Mouse (Mus musculus) Patski (cell line): ENCODE data around the gene Aqp8. TPM values are rescaled to one million over a fixed set of nuclear protein-coding genes. Genes with fewer than 3 reads are reported as not detected.

ENCODE experiments used
- ATAC-seq: fragments of 100-300 bp; one replicate; pipeline ENCODE4 v1.8.0; 2021
- CTCF ChIA-PET: fragments of 350-600 bp; sonication (Branson Sonifier 250); formaldehyde crosslinking; loops from one replicate; lab custom pipeline; 2022; ENCODE audit warnings: inconsistent platforms; lab: Charles Lee
- POLR2A ChIA-PET: fragments of 350-600 bp; sonication (Branson Sonifier 250); formaldehyde crosslinking; loops from one replicate; lab custom pipeline; 2022; ENCODE audit warnings: antibody characterized with exemption, inconsistent platforms; lab: Charles Lee
- DNase-seq: peaks from one replicate; pipeline ENCODE4 v3.0.0-alpha.2; 2011; ENCODE audit warnings: low read depth, low spot score
- H3K27me3 ChIP-seq: fragments of 371-371 bp; one replicate; pipeline ENCODE4 v1.5.1; 2021
- CTCF ChIP-seq: fragments of 100-300 bp; IDR thresholded peaks from one replicate; pipeline ENCODE4 v1.5.1; 2021
- in situ Hi-C: fragments of 300-500 bp; cut with MboI; formaldehyde crosslinking; loops from 3 replicates; pipeline ENCODE4 v1.11.1; 2018; ENCODE audit warnings: low pct_unique_long_range_greater_than_20kb, mixed read lengths
- polyA plus RNA-seq: library from polyadenylated mRNA; unstranded; gene quantifications from one replicate; pipeline ENCODE4 v1.2.3, GENCODE M21; 2021

The Aqp8 gene
- polyA plus RNA-seq, 1 experiment from 2014 or later, result not detected

DNA sequence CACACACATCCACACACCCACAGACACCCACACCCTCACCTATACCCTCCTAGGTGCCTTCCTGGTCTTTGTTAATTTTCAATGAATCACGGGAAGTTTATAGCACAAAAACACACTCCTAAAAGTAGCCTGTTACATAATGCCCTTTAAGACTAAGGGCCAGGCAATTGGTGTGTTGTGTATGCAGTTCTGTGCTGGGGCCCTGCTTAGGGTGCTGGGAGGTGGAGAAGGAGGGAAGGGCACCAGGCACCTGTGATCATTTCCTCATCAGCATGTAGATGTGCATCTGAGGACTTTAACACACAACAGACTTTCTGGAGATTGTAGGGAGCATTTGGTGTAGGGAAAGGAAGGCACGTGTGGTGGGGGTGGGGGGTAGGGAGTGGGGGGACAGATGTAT is 13.3 kb upstream of the Aqp8 start:
- no peak for DNase-seq
- no peak for TF ChIP-seq CTCF
- in situ Hi-C loops, result no loop called here
- POLR2A ChIA-PET, result no interaction called here
- H3K27me3 ChIP-seq, result no peaks in the 10 kb centered on the region
- ATAC-seq, result no peak
- CTCF ChIA-PET, result no interaction called here

GRCm38 (mm10) chr7:123449676-123450075 is 12.4 kb upstream of the Aqp8 start:
- no peak for TF ChIP-seq CTCF
- ChIA-PET CTCF (no interaction called here), POLR2A (no interaction called here)
- ATAC-seq (no peak), DNase-seq (no peak)
- H3K27me3 ChIP-seq, result no peaks in the 10 kb centered on the region
- in situ Hi-C loops, result no loop called here

GRCm38 (mm10) chr7:123450515-123450914 is 11.6 kb upstream of the Aqp8 start:
- H3K27me3 ChIP-seq, result no peaks in the 10 kb centered on the region
- CTCF ChIA-PET, result no interaction called here
- no peak for TF ChIP-seq CTCF
- POLR2A ChIA-PET, result no interaction called here
- no peak for DNase-seq
- no peak for ATAC-seq
- in situ Hi-C loops, result no loop called here

DNA sequence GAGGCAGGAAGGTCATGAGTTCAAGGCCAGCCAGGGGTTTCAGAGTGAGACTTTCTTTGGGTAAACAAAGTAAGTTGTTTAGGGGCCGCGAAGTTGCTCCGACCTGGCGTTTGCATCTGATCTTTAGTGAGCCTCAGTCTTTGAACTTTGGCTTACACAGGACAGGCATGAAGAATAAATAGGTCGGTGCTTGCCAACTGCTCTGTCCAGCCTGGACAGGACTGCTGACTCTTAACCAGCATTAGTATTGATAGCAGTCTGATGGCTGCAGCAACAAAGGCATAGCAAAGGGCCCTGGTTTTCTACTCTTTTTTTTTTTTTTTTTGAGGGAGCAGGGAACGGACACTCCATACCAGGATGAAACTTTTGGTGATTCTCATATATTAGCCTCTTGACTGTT is 9.5 kb upstream of the Aqp8 start:
- in situ Hi-C loops, result no loop called here
- DNase-seq (no peak), ATAC-seq (no peak)
- no peaks in the 10 kb centered on the region for H3K27me3 ChIP-seq
- ChIA-PET POLR2A (interaction anchor here (1.1 kb wide), 1 partner anchor 160 kb away, joined by 4 read pairs; no protein-coding TSS in a partner anchor), CTCF (no interaction called here)
- TF ChIP-seq CTCF, result no peak

DNA sequence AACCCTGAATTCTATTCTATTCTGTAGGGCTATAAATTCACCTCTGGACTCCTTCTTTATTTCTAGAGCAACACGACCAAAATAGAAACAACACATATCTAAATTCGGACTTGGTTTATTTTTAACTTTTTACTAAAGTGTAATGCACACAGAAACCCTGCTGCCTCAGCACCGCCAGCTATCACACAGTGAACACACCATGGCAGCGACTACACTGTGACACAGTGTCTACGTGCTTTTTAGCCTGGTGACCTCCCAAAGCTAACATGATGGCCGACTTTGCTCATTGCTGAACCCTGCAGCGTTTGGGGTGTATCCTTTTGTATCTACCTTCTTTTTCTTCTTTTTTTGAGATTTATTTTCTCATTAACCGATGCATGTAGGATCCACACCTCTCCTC is 9.0 kb upstream of the Aqp8 start:
- POLR2A ChIA-PET, result interaction anchor here (1.1 kb wide), 1 partner anchor 160 kb away, joined by 4 read pairs; no protein-coding TSS in a partner anchor
- no peaks in the 10 kb centered on the region for H3K27me3 ChIP-seq
- DNase-seq (no peak), ATAC-seq (no peak)
- no peak for TF ChIP-seq CTCF
- in situ Hi-C loops, result no loop called here
- CTCF ChIA-PET, result no interaction called here

DNA sequence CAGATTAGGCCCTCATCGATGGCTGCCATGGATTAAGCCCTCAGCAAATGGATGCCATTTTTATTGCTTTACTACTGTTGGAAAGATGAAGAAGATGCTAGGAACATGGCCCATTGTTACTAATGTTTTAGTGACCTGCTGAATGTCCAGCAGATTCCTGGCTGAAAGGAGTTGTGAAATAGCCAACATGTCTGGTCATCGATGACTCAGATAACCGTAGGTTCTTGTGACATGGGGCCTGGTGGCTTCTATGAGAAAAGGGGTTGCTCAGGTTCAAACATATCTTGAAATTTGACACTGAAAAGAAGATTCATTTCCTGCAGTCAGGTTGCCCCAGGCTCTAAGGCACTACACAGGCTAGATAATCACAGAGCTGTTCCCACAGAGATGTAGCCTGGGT is 7.0 kb upstream of the Aqp8 start:
- peak; percentile 60 for ATAC-seq
- in situ Hi-C loops, result no loop called here
- DNase-seq, result no peak
- no peaks in the 10 kb centered on the region for H3K27me3 ChIP-seq
- ChIA-PET CTCF (no interaction called here), POLR2A (no interaction called here)
- no peak for TF ChIP-seq CTCF

- in situ Hi-C loops, result no loop called here
- DNase-seq (no peak), ATAC-seq (no peak)
- ChIA-PET POLR2A (no interaction called here), CTCF (interaction anchor here (1.5 kb wide), 1 partner anchor 59 kb away, joined by 3 read pairs; no protein-coding TSS in a partner anchor)
- H3K27me3 ChIP-seq, result no peaks in the 10 kb centered on the region
- TF ChIP-seq CTCF, result no peak
Observed at GRCm38 (mm10) chr7:123458309-123458708, 3.8 kb upstream of the Aqp8 start.

DNA sequence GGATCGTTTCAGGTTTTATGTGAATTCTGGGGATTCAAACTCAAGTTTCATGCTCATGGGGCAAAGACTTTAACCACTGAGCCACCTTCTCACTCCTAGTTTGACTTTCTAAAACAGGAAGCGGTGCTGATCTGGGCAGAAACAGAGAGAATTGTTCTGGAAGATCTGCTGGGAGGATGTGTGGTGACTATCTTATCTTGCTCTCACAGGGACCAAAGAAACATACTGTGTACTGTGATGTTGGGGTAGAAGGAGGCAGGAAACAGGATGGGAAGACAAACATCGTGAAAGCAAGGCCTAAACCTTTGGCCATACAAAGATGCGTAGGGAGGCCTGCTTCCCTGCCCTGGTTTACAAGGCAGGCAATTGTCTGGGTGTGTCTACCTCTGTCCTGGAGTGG is 2.8 kb upstream of the Aqp8 start:
- H3K27me3 ChIP-seq, result no peaks in the 10 kb centered on the region
- ATAC-seq (no peak), DNase-seq (no peak)
- no peak for TF ChIP-seq CTCF
- POLR2A ChIA-PET, result no interaction called here
- in situ Hi-C loops, result no loop called here
- CTCF ChIA-PET, result no interaction called here

DNA sequence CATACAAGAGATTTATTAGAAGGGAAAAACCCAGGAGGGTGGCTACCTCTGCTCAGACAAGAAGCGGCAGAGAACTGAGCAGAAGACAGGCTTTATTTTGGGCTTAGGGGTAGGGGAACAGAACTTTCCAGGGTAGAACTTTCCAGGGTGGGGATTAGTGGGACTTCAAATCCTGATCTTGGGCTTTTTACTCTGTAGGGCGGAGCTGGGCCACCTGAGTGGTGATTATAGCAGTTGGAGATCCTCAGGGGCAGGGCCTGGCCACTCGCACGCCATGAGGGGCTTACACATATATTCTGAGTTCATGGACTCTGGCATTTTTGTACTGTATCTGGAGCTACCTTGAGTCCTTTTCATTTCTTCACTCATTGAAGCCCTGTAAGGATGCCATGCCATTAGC is 775 bp upstream of the Aqp8 start:
- ChIA-PET CTCF (interaction anchor here (2.1 kb wide), 1 partner anchor 62 kb away, joined by 9 read pairs; no protein-coding TSS in a partner anchor), POLR2A (interaction anchor here (0.5 to 0.6 kb wide), 2 partner anchors 74 to 517 kb away, joined by 3 read pairs; no protein-coding TSS in a partner anchor)

DNA sequence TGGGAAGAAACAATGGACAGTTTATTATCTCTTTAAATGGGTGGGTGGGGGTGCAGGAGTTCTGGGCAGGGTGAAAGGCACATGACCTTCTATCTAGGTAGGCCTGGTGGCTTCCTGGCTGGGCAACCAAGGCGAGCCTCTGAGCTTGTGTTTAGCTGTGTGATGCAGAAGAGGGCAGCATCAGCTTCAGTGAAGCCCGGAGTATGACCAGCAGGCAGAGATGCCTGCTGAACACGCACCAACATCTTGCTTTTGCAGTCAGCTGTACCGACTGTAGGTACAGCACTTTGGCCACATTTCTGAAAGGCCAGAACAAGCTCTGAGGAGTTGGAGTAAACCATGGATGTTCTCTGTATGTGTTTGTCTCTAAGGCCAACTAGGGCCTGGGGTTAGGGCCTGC is 1.5 kb downstream of the Aqp8 start:
- ATAC-seq (no peak), DNase-seq (no peak)
- H3K27me3 ChIP-seq, result no peaks in the 10 kb centered on the region
- in situ Hi-C loops, result loop anchor here (10.0 kb wide), 1 partner anchor 519 kb away; no protein-coding TSS in a partner anchor
- ChIA-PET CTCF (interaction anchor here (1.5 to 3.7 kb wide), 2 partner anchors 23 to 65 kb away, joined by 3 to 22 read pairs; no protein-coding TSS in a partner anchor), POLR2A (no interaction called here)
- TF ChIP-seq CTCF, result no peak

More for the DNA sequence above, 775 bp upstream of the Aqp8 start:
- TF ChIP-seq CTCF, result no peak
- DNase-seq (no peak), ATAC-seq (no peak)
- in situ Hi-C loops, result loop anchor here (10.0 kb wide), 1 partner anchor 517 kb away; no protein-coding TSS in a partner anchor
- no peaks in the 10 kb centered on the region for H3K27me3 ChIP-seq

DNA sequence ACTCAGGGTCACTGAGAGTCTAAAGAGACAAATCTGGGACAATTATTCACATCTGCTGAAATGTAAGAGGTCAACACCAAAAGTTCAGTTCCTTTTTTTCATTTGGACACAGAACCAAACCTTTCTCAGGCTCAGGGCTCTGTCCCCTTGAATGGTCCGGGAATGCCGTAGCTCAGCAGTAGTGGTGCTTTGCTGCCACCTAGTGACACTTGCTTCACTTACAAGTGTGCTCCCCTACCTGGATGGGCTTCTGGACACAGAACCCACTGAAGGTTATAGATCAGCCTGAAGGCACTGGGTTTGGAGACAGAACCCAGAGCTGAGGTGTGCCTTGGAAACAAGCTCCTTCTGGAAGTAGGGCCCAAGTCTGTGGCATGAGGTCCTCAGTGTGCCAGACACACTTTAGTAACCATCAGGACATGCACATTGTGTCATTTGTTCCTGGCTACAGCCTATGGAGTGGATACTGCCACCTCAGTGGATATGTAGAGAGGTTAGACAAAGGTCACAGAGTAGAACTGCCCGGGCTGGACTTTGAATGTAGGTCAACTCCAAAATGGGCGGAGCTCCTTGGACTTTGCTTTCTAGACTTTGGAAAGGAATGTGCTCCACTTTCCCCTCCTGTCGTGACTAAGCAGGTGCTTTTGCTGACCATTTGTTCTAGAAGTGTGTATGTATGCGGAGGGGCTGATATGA is 3.7 kb downstream of the Aqp8 start:
- ChIA-PET CTCF (interaction anchor here (0.7 to 3.7 kb wide), 9 partner anchors 10 to 320 kb away, joined by 3 to 22 read pairs (median 3); no protein-coding TSS in a partner anchor), POLR2A (no interaction called here)
- H3K27me3 ChIP-seq, result no peaks in the 10 kb centered on the region
- peak; percentile 93 for TF ChIP-seq CTCF
- in situ Hi-C loops, result loop anchor here (5.0 to 10.0 kb wide), 4 partner anchors 69 to 521 kb away; no protein-coding TSS in a partner anchor
- DNase-seq, result no peak
- ATAC-seq, result peak; percentile 83
